Mouse (Mus musculus) liver, postnatal 0 days (tissue): ENCODE measurements around the gene Bpi.

Experiments
- CTCF ChIP-seq: sonication (generic); IDR thresholded peaks from 2 replicates; pipeline ENCODE4 v1.5.1; 2016; ENCODE audit warnings: antibody characterized with exemption, low read depth
- EP300 ChIP-seq: IDR thresholded peaks from 2 replicates; pipeline ENCODE4 v1.6.1; 2016; ENCODE audit warnings: antibody characterized with exemption, low read depth, mild to moderate bottlenecking

GRCm38 (mm10) chr2:158299203-158299602 is 41.3 kb downstream of the Bpi start:
- TF ChIP-seq EP300, result no peak
- no peak for TF ChIP-seq CTCF
